Mouse (Mus musculus) lung, embryonic 14.5 days (tissue): ENCODE measurements around the gene Bach2. TPM values are rescaled to one million over a fixed set of nuclear protein-coding genes. Genes with fewer than 3 reads are reported as not detected.

Source experiments
- ATAC-seq: fragments of 200-750 bp; cut with Nextera tagmentation; 2 replicates; pipeline ENCODE4 v1.8.0; 2017; ENCODE audit warnings: mild to moderate bottlenecking, moderate TSS enrichment, moderate library complexity; ENCODE audit not compliant: insufficient read depth
- DNase-seq: peaks from one replicate; pipeline ENCODE4 v3.0.0-alpha.2; 2015
- H3K27ac ChIP-seq: fragments of 300-500 bp; sonication (generic); 2 replicates; pipeline ENCODE4 v1.5.1; 2014; ENCODE audit warnings: low read depth, mild to moderate bottlenecking, moderate library complexity
- H3K27me3 ChIP-seq: fragments of 300-500 bp; sonication (generic); 2 replicates; pipeline ENCODE4 v1.6.1; 2014; ENCODE audit warnings: low read length, control low read depth; ENCODE audit not compliant: insufficient read depth
- H3K36me3 ChIP-seq: fragments of 300-500 bp; sonication (generic); 2 replicates; pipeline ENCODE4 v1.6.1; 2014; ENCODE audit warnings: control low read depth; ENCODE audit not compliant: insufficient read depth
- H3K4me1 ChIP-seq: fragments of 300-500 bp; sonication (generic); 2 replicates; pipeline ENCODE4 v1.6.1; 2014; ENCODE audit warnings: antibody characterized with exemption, control low read depth; ENCODE audit not compliant: insufficient read depth
- H3K4me2 ChIP-seq: fragments of 300-500 bp; sonication (generic); 2 replicates; pipeline ENCODE4 v1.6.1; 2014; ENCODE audit warnings: mild to moderate bottlenecking
- H3K4me3 ChIP-seq: fragments of 300-500 bp; sonication (generic); 2 replicates; pipeline ENCODE4 v1.5.1; 2014; ENCODE audit warnings: low read depth, low read length
- H3K9ac ChIP-seq: fragments of 300-500 bp; sonication (generic); 2 replicates; pipeline ENCODE4 v1.6.1; 2014
- H3K9me3 ChIP-seq: fragments of 300-500 bp; sonication (generic); 2 replicates; pipeline ENCODE4 v1.6.1; 2016; ENCODE audit warnings: low read depth, low read length, control low read depth
- CTCF ChIP-seq: IDR thresholded peaks from 2 replicates; pipeline ENCODE4 v1.5.1; 2016; ENCODE audit warnings: antibody characterized with exemption, low read depth
- WGBS: fragments of 180-500 bp; shearing (Covaris S2); extraction: QIAGEN DNeasy Blood & Tissue Kit; methylation state at CpG from one replicate; pipeline ENCODE4 v1.1.7; 2014; 5-methylcytosine and 5-hydroxymethylcytosine counted together
- polyA plus RNA-seq: library from polyadenylated mRNA; unstranded; fragments of >200 nt; fragmentation: Nextera tagmentation; extraction: Ambion mirVana; gene quantifications from 2 replicates; pipeline ENCODE4 v1.2.1, GENCODE M21; 2014

The Bach2 gene
- polyA plus RNA-seq, 1 experiment from 2014 or later: 16.1 TPM

DNA sequence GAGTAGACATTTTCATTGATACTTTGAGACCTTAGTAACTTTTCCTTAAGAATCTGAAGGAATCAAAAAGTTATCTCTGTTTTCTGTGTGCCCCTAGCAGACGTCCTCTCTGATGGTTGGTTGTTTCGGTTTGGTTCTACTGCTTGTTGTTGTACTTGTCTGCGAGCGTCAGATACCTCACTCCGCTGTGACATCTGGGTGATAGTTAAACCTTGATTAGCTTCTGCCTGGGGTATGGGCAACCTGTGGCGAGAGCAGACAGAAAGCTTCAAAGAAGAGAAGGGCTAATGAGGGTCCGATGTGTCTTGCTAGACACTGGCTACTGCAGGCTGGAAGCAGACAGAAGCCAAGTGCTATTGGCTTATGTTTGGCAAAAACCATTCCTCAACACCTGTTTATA, 186.5 kb downstream of the Bach2 start:
- WGBS: 85% methylated on average over 7 of the region's 7 CpGs
- ATAC-seq (no peak), DNase-seq (no peak)
- Histone ChIP-seq H3K4me2 (no peak overlapping the region), H3K27ac (no peak overlapping the region), H3K4me3 (no peak overlapping the region), H3K4me1 (no peaks in the 10 kb centered on the region), H3K9ac (no peak overlapping the region), H3K27me3 (no peaks in the 10 kb centered on the region), H3K9me3 (no peaks in the 10 kb centered on the region), H3K36me3 (no peaks in the 10 kb centered on the region)
- TF ChIP-seq CTCF: no peak

GRCm38 (mm10) chr4:32425641-32426040, 187.0 kb downstream of the Bach2 start:
- Histone ChIP-seq H3K4me2 (no peak overlapping the region), H3K4me3 (no peak overlapping the region), H3K9ac (no peak overlapping the region), H3K4me1 (no peaks in the 10 kb centered on the region), H3K36me3 (no peaks in the 10 kb centered on the region), H3K27ac (no peak overlapping the region), H3K27me3 (no peaks in the 10 kb centered on the region), H3K9me3 (no peaks in the 10 kb centered on the region)
- no peak for TF ChIP-seq CTCF
- no peak for ATAC-seq
- DNase-seq: no peak
- 92% methylated on average over 3 of the region's 3 CpGs for WGBS

DNA sequence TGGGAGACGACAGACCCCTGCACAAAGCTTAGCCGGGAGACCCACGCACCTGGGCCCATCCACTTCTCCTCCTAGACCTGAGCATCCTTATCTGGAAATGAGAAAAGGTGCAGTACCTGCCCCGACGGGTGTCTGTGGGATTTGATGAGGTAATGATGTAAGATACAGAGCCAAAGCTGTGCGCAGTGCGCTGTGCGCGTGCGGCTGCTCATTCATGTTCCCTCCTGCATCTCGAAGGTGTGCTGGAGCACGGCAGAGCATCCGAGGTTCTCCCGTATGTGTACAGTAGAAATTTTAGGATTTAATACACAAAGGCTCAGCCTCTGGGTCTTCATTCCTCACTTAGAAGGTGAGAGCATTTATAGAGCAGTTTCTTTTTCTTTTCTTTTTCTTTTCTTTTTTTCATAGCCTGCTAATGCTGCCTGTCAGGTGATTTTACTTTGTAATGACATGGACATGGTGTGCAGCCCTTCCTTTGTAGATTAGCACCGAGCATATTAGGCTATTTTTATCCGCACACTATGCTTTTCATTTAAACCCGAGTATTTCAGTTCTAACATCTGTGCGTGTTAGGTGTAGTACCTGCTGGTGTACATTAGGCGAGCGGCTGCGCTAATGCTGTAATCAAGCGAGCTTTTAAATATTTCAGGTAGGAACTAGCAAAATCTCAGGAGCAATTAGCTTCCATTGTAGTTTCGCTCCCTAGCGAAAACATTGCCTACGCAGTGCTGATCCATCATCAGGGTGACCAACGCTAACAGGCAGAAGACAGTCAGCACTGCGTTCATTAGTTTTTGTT, 188.4 kb downstream of the Bach2 start:
- TF ChIP-seq CTCF: no peak
- no peak overlapping the region for H3K27ac ChIP-seq
- no peak overlapping the region for H3K4me2 ChIP-seq
- DNase-seq (no peak), ATAC-seq (no peak)
- H3K36me3 ChIP-seq: no peaks in the 10 kb centered on the region
- no peaks in the 10 kb centered on the region for H3K27me3 ChIP-seq
- no peak overlapping the region for H3K4me3 ChIP-seq
- H3K9ac ChIP-seq: no peak overlapping the region
- WGBS: 82% methylated on average over 27 of the region's 27 CpGs
- no peaks in the 10 kb centered on the region for H3K9me3 ChIP-seq
- H3K4me1 ChIP-seq: peaks cover 2% of the 10 kb centered on the region; the same call in 1 of the 2 replicates

- H3K4me1 ChIP-seq: peaks cover 5% of the 10 kb centered on the region; the same call in 1 of the 2 replicates
- ATAC-seq (no peak), DNase-seq (no peak)
- no peak overlapping the region for H3K27ac ChIP-seq
- no peaks in the 10 kb centered on the region for H3K9me3 ChIP-seq
- TF ChIP-seq CTCF: no peak
- H3K27me3 ChIP-seq: no peaks in the 10 kb centered on the region
- no peaks in the 10 kb centered on the region for H3K36me3 ChIP-seq
- no peak overlapping the region for H3K9ac ChIP-seq
- H3K4me3 ChIP-seq: no peak overlapping the region
- H3K4me2 ChIP-seq: no peak overlapping the region
- WGBS: 73% methylated on average over 9 of the region's 9 CpGs
These were observed 190.1 kb downstream of the Bach2 start for GRCm38 (mm10) chr4:32428738-32429137.

DNA sequence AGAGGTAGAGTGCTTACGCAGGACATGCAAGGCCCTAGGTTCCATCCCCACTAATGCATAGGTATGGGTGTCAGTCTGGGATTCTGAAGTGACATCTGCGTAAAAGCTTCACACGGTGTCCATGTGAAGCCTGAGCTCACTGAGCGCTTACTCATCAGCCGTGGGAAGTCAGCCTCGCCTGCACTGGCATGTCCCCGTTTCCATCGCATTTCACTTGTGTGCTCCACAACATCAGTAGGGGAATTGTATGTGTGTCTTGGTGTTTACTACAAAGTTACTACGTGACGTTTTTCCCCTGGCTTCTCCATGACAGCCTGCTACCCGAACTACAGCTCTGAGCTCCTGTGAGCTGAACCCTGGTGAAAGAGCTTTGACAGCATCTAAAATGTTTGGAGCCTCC, 191.5 kb downstream of the Bach2 start:
- no peak for TF ChIP-seq CTCF
- H3K4me3 ChIP-seq: no peak overlapping the region
- ATAC-seq: no peak
- H3K36me3 ChIP-seq: no peaks in the 10 kb centered on the region
- DNase-seq: no peak
- H3K9me3 ChIP-seq: no peaks in the 10 kb centered on the region
- no peak overlapping the region for H3K9ac ChIP-seq
- H3K4me1 ChIP-seq: peaks cover 5% of the 10 kb centered on the region; the same call in 1 of the 2 replicates
- no peak overlapping the region for H3K27ac ChIP-seq
- no peaks in the 10 kb centered on the region for H3K27me3 ChIP-seq
- WGBS: 69% methylated on average over 11 of the region's 11 CpGs
- no peak overlapping the region for H3K4me2 ChIP-seq

- H3K27ac ChIP-seq: 0 out of 2 replicates have a peak overlapping the region, but pooled peaks have one; percentile 55
- H3K4me2 ChIP-seq: peak overlapping the region; percentile 31
- no peak for TF ChIP-seq CTCF
- no peak overlapping the region for H3K9ac ChIP-seq
- ATAC-seq (peak; percentile 84), DNase-seq (peak; percentile 48)
- H3K27me3 ChIP-seq: no peaks in the 10 kb centered on the region
- peaks cover 5% of the 10 kb centered on the region; the same call in 1 of the 2 replicates for H3K4me1 ChIP-seq
- H3K4me3 ChIP-seq: no peak overlapping the region
- no peaks in the 10 kb centered on the region for H3K36me3 ChIP-seq
- 40% methylated on average over 7 of the region's 7 CpGs for WGBS
- H3K9me3 ChIP-seq: no peaks in the 10 kb centered on the region
These were observed 192.4 kb downstream of the Bach2 start for GRCm38 (mm10) chr4:32430981-32431380.

- H3K4me2 ChIP-seq: no peak overlapping the region
- ATAC-seq: no peak
These were observed 193.7 kb downstream of the Bach2 start for GRCm38 (mm10) chr4:32432271-32432781.

More at GRCm38 (mm10) chr4:32432271-32432781, 193.7 kb downstream of the Bach2 start:
- H3K27me3 ChIP-seq: no peaks in the 10 kb centered on the region
- peaks cover 5% of the 10 kb centered on the region; the same call in 1 of the 2 replicates for H3K4me1 ChIP-seq
- no peaks in the 10 kb centered on the region for H3K9me3 ChIP-seq
- H3K9ac ChIP-seq: no peak overlapping the region
- DNase-seq: no peak
- H3K4me3 ChIP-seq: no peak overlapping the region
- H3K27ac ChIP-seq: no peak overlapping the region
- TF ChIP-seq CTCF: no peak
- no peaks in the 10 kb centered on the region for H3K36me3 ChIP-seq
- 30% methylated on average over 10 of the region's 10 CpGs for WGBS
